Mouse (Mus musculus) liver, embryonic 12.5 days (tissue): ENCODE measurements around the gene Wapl. TPM values are rescaled to one million over a fixed set of nuclear protein-coding genes. Genes with fewer than 3 reads are reported as not detected.

Experiments
- ATAC-seq: fragments of 200-750 bp; cut with Nextera tagmentation; 2 replicates; pipeline ENCODE4 v1.8.0; 2017; ENCODE audit warnings: moderate number of reproducible peaks, mild to moderate bottlenecking, moderate library complexity
- H3K27ac ChIP-seq: fragments of 300-500 bp; sonication (generic); 2 replicates; pipeline ENCODE4 v1.5.1; 2016; ENCODE audit warnings: mild to moderate bottlenecking
- H3K27me3 ChIP-seq: fragments of 300-500 bp; sonication (generic); replicated peaks from 2 replicates; pipeline ENCODE4 v1.6.1; 2016; ENCODE audit warnings: mild to moderate bottlenecking, moderate library complexity
- H3K36me3 ChIP-seq: fragments of 300-500 bp; sonication (generic); 2 replicates; pipeline ENCODE4 v1.6.1; 2016; ENCODE audit warnings: mild to moderate bottlenecking, moderate library complexity
- H3K4me1 ChIP-seq: fragments of 300-500 bp; sonication (generic); 2 replicates; pipeline ENCODE4 v1.6.1; 2016
- H3K4me2 ChIP-seq: fragments of 300-500 bp; sonication (generic); 2 replicates; pipeline ENCODE4 v1.6.1; 2016; ENCODE audit warnings: mild to moderate bottlenecking, moderate library complexity
- H3K4me3 ChIP-seq: fragments of 300-500 bp; sonication (generic); 2 replicates; pipeline ENCODE4 v1.5.1; 2016; ENCODE audit warnings: mild to moderate bottlenecking, moderate library complexity
- H3K9ac ChIP-seq: fragments of 300-500 bp; sonication (generic); 2 replicates; pipeline ENCODE4 v1.6.1; 2016; ENCODE audit warnings: mild to moderate bottlenecking, moderate library complexity
- H3K9me3 ChIP-seq: fragments of 300-500 bp; sonication (generic); replicated peaks from 2 replicates; pipeline ENCODE4 v1.6.1; 2016; ENCODE audit warnings: mild to moderate bottlenecking, moderate library complexity
- WGBS: fragments of 180-500 bp; shearing (Covaris S2); methylation state at CpG from one replicate; pipeline ENCODE4 v1.1.7; 2016; ENCODE audit not compliant: insufficient replicate concordance; 5-methylcytosine and 5-hydroxymethylcytosine counted together
- polyA plus RNA-seq: library from polyadenylated mRNA; unstranded; fragments of >200 nt; fragmentation: Nextera tagmentation; extraction: Ambion mirVana; gene quantifications from 2 replicates; pipeline ENCODE4 v1.2.1, GENCODE M21; 2016

Gene Wapl
- polyA plus RNA-seq: 43.8 and 46.4 TPM in 2 replicates

DNA sequence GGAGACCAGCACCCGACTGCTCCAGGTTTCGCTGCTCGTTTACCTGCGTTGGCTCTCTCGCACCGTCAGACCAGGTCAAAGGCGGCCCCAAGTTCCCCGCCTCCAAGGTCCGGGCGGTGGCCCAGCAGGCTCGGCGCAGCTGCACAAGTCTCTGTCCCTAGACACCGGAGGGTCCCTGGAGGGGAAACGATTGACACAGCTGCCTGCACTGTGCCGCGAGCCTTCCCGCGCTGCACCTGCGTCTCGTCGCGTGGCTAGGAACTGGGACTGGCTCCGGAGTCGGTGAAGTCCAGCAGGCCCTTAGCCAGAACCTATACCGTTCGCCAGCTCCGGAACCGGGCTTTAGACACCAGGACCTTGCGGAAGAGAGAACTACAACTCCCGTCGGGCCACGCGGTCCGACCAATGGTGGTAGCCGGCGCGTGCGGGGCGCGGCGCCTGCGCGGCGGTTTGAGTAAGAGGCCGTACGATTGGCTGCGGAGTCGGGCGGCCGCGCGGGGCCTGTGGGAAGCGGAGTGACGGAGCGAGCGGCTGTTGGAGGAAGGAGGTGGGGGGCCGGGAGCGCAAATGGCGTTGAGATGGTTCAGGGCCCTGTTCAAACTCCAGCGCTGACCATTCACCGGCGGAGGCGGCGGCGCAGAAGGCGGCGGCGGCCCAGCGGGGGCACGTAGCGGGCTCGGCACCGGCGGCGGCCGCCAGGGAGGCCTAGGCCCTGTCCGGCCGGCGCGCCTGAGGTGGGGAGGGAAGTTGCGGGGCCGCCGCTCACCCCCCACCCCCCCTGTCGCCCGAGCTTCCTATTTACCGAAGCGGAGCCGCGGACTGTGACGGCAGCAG lies at the start of gene Wapl:
TSS of gene Wapl (plus strand) at position 534 of the 834 bp plus-strand sequence.
- peak within 1 kb of the TSS; percentile 76 for H3K4me2 ChIP-seq

DNA sequence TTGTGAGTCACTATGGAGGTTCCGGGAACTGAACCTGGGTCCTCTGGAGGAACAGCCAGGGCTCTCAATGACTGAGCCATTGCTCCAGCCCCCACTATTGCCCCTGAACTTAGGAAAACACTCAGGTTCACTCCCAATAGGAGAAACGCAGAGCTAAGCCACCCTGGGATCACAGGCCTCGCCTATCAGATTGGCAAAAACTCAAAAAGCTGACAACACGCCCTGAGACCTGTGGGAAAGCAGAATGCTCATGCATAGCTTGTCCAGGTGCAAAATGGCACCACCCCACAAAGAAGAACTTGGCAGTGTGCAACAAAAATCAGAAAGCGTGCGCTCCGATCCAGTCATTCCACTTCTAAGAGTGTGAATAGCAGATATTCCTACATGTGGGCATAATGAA lies 46.9 kb upstream of the Wapl start:
- Histone ChIP-seq H3K9ac (no peak overlapping the region), H3K9me3 (no peaks in the 10 kb centered on the region), H3K36me3 (no peaks in the 10 kb centered on the region), H3K4me1 (peaks cover 47% of the 10 kb centered on the region), H3K4me3 (no peak overlapping the region), H3K27ac (no peak overlapping the region), H3K4me2 (no peak overlapping the region), H3K27me3 (no peaks in the 10 kb centered on the region)
- WGBS: 81% methylated on average over 7 of the region's 7 CpGs
- no peak for ATAC-seq

More for the DNA sequence above, at the start of gene Wapl:
- Histone ChIP-seq H3K4me3 (peak within 1 kb of the TSS; percentile 99), H3K36me3 (peaks cover 16% of the 10 kb centered on the region), H3K9me3 (no peaks in the 10 kb centered on the region), H3K27ac (peak within 1 kb of the TSS; percentile 98), H3K9ac (peak within 1 kb of the TSS; percentile 100), H3K4me1 (peaks cover 58% of the 10 kb centered on the region), H3K27me3 (no peaks in the 10 kb centered on the region)
- WGBS: under 1% methylated on average over 82 of the region's 90 CpGs
- peak; percentile 96 for ATAC-seq

GRCm38 (mm10) chr14:34632722-34633448 lies 40.8 kb upstream of the Wapl start:
- Histone ChIP-seq H3K27me3 (no peaks in the 10 kb centered on the region), H3K9ac (0 out of 2 replicates have a peak overlapping the region, but pooled peaks have one; percentile 40), H3K27ac (peak overlapping the region; percentile 59), H3K4me3 (peak overlapping the region; percentile 25; the same call in 1 of the 2 replicates), H3K4me2 (peak overlapping the region; percentile 59), H3K9me3 (no peaks in the 10 kb centered on the region), H3K4me1 (peaks cover 34% of the 10 kb centered on the region), H3K36me3 (no peaks in the 10 kb centered on the region)
- peak; percentile 80 for ATAC-seq
- 24% methylated on average over 10 of the region's 10 CpGs for WGBS

DNA sequence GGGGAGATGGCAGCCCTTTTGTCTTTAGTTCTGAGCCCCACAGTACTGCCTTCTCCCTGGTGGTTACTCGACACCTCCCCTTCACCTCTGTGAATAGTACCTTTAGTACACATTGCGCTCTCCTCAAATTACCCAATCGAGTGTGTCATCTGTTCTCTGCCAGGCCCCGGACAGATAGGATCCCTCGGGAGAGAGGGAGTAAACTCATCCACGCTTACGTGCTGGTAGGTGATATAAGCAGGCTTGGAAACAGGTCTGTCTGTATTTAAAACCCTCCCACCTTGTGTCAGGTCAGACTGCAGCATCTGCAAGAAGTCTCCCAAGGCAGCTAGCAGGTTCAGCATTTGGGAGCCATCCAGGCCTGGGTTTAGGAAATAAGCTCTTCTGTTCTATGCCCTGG lies 38.5 kb upstream of the Wapl start:
- Histone ChIP-seq H3K27ac (no peak overlapping the region), H3K4me1 (peaks cover 31% of the 10 kb centered on the region), H3K9me3 (no peaks in the 10 kb centered on the region), H3K4me2 (no peak overlapping the region), H3K27me3 (no peaks in the 10 kb centered on the region), H3K36me3 (no peaks in the 10 kb centered on the region), H3K4me3 (no peak overlapping the region), H3K9ac (no peak overlapping the region; the same call in 1 of the 2 replicates)
- no peak for ATAC-seq
- 56% methylated on average over 7 of the region's 7 CpGs for WGBS

GRCm38 (mm10) chr14:34635721-34636120 lies 38.0 kb upstream of the Wapl start:
- no peak for ATAC-seq
- H3K27ac ChIP-seq: no peak overlapping the region
- no peak overlapping the region for H3K4me3 ChIP-seq
- no peak overlapping the region for H3K4me2 ChIP-seq
- H3K27me3 ChIP-seq: no peaks in the 10 kb centered on the region
- no peak overlapping the region for H3K9ac ChIP-seq
- peaks cover 31% of the 10 kb centered on the region for H3K4me1 ChIP-seq
- WGBS: 75% methylated on average over 6 of the region's 6 CpGs
- no peaks in the 10 kb centered on the region for H3K9me3 ChIP-seq
- no peaks in the 10 kb centered on the region for H3K36me3 ChIP-seq

GRCm38 (mm10) chr14:34644140-34644539 lies 29.6 kb upstream of the Wapl start:
- Histone ChIP-seq H3K27me3 (no peaks in the 10 kb centered on the region), H3K36me3 (no peaks in the 10 kb centered on the region), H3K4me2 (no peak overlapping the region), H3K4me3 (no peak overlapping the region), H3K4me1 (peaks cover 20% of the 10 kb centered on the region), H3K9me3 (no peaks in the 10 kb centered on the region), H3K9ac (no peak overlapping the region), H3K27ac (no peak overlapping the region)
- 75% methylated on average over 7 of the region's 7 CpGs for WGBS
- ATAC-seq: no peak

GRCm38 (mm10) chr14:34647870-34648475 lies 25.8 kb upstream of the Wapl start:
- Histone ChIP-seq H3K9me3 (no peaks in the 10 kb centered on the region), H3K9ac (no peak overlapping the region), H3K27me3 (no peaks in the 10 kb centered on the region), H3K36me3 (no peaks in the 10 kb centered on the region), H3K4me3 (no peak overlapping the region), H3K4me2 (no peak overlapping the region), H3K27ac (no peak overlapping the region), H3K4me1 (peaks cover 18% of the 10 kb centered on the region)
- WGBS: 71% methylated on average over 8 of the region's 8 CpGs
- no peak for ATAC-seq

DNA sequence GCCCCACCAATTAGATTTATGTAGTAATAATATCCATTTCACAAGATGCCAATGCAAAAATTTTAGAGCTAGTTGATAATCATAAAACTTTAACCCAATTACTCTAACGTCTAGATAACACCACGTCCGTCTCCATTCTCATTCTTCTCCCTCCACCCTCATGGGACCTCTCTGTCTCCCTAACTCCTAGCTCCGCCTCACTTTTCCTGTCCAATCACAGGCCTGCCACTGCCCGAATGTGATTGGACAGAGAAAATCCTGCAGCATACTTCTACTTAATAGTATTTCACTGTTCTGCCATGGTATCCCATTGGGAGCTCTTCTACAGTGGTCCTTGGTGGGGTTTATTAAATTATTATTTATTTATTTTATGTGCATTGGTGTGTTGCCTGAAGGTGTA lies 16.6 kb upstream of the Wapl start:
- Histone ChIP-seq H3K4me3 (no peak overlapping the region), H3K27ac (no peak overlapping the region), H3K27me3 (no peaks in the 10 kb centered on the region), H3K9ac (no peak overlapping the region), H3K4me2 (no peak overlapping the region), H3K4me1 (peaks cover 40% of the 10 kb centered on the region), H3K9me3 (peaks cover 13% of the 10 kb centered on the region; the same call in 1 of the 2 replicates), H3K36me3 (no peaks in the 10 kb centered on the region)
- no peak for ATAC-seq
- WGBS: 91% methylated on average over 5 of the region's 5 CpGs

DNA sequence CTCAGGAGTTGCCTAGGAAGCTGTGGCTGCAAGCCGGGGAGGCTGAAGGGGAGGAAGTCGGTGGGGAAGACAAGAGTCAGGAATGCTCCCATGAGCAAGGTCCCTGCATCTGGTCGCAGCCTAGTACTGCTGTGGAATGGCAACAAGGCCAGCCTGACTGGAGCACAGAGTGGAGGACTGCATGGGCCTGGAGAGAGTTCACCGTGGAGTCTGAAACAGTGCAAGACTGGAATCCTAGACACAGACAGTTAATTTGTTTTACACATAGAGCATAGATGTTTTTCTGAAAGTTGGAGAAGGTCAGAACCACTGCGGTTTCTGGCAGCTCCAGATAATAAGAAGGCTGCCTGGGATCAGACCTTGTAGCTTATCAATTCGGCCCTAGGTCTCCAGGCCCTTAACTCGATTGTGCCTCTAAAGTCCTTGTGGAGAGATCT lies 13.4 kb upstream of the Wapl start:
- peak; percentile 83 for ATAC-seq
- 7% methylated on average over 7 of the region's 7 CpGs for WGBS
- Histone ChIP-seq H3K27me3 (no peaks in the 10 kb centered on the region), H3K9me3 (peaks cover 9% of the 10 kb centered on the region; the same call in 1 of the 2 replicates), H3K4me2 (peak overlapping the region; percentile 77), H3K4me1 (peaks cover 56% of the 10 kb centered on the region), H3K36me3 (no peaks in the 10 kb centered on the region), H3K9ac (peak overlapping the region; percentile 90), H3K4me3 (peak overlapping the region; percentile 64; the same call in 1 of the 2 replicates), H3K27ac (peak overlapping the region; percentile 99)

- H3K27me3 ChIP-seq: no peaks in the 10 kb centered on the region
- 4% methylated on average over 22 of the region's 22 CpGs for WGBS
- peaks cover 52% of the 10 kb centered on the region for H3K4me1 ChIP-seq
- H3K4me2 ChIP-seq: peak overlapping the region; percentile 77
- peak overlapping the region; percentile 64 for H3K4me3 ChIP-seq
- peaks cover 9% of the 10 kb centered on the region; the same call in 1 of the 2 replicates for H3K9me3 ChIP-seq
- H3K36me3 ChIP-seq: no peaks in the 10 kb centered on the region
- peak overlapping the region; percentile 99 for H3K27ac ChIP-seq
- ATAC-seq: peak; percentile 64
- peak overlapping the region; percentile 90 for H3K9ac ChIP-seq
Observed at GRCm38 (mm10) chr14:34660788-34661591, 12.7 kb upstream of the Wapl start.
